Comparison of ENCODE assay signal across 8 mouse cellular contexts in genomic region chr2:122378421-122379291, GRCm38 (mm10). TPM values are rescaled to one million over a fixed set of nuclear protein-coding genes. Genes with fewer than 3 reads are reported as not detected.
DNase-seq lines count a peak whose midpoint lies in the region; ATAC-seq and TF ChIP-seq lines count a peak whose summit lies in the region.

No protein-coding gene starts in this region.

- H3K36me3 ChIP-seq in erythroblast, embryonic 14.5 days (ENCODE audit: control insufficient read depth) = no peaks in the 10 kb centered on the region
- H3K36me3 ChIP-seq in hindbrain, postnatal 0 days (ENCODE audit: insufficient read depth, low read length) = no peaks in the 10 kb centered on the region
- H3K36me3 ChIP-seq in liver, embryonic 13.5 days = no peaks in the 10 kb centered on the region
- H3K36me3 ChIP-seq in neural tube, embryonic 12.5 days = no peaks in the 10 kb centered on the region

- H3K4me3 ChIP-seq in erythroblast, embryonic 14.5 days (replicated peaks) = peak overlapping the region; percentile 83
- H3K4me3 ChIP-seq in hindbrain, postnatal 0 days (ENCODE audit: low read length) = peak overlapping the region; percentile 59
- peak overlapping the region; percentile 78 for H3K4me3 ChIP-seq in liver, embryonic 13.5 days (replicated peaks)
- H3K4me3 ChIP-seq in neural tube, embryonic 12.5 days = peak overlapping the region; percentile 9; the same call in 1 of the 2 replicates

- WGBS in hindbrain, postnatal 0 days = 20% methylated on average over 8 of the region's 8 CpGs
- WGBS in liver, embryonic 13.5 days (ENCODE audit: insufficient replicate concordance) = 16% methylated on average over 8 of the region's 8 CpGs
- 20% methylated on average over 8 of the region's 8 CpGs for WGBS in neural tube, embryonic 12.5 days

- peak overlapping the region; percentile 93 for H3K27ac ChIP-seq in hindbrain, postnatal 0 days
- no peak overlapping the region; the same call in 1 of the 2 replicates for H3K27ac ChIP-seq in liver, embryonic 13.5 days
- no peak overlapping the region for H3K27ac ChIP-seq in neural tube, embryonic 12.5 days

- DNase-seq in NIH3T3 (ENCODE audit: low read depth) = peak; percentile 86
- DNase-seq in fibroblast of lung, adult 2 months (ENCODE audit: low read depth) = peak; percentile 44
- peak; percentile 83 for DNase-seq in hindbrain, postnatal 0 days (ENCODE audit: low spot score)
- DNase-seq in liver, embryonic 13.5 days = no peak
- no peak for DNase-seq in layer of hippocampus, adult 9-10 months (ENCODE audit: low spot score)

- H3K9me3 ChIP-seq in erythroblast, embryonic 14.5 days (ENCODE audit: control insufficient read depth, low read length) = no peaks in the 10 kb centered on the region
- H3K9me3 ChIP-seq in hindbrain, postnatal 0 days (ENCODE audit: low read length) = no peaks in the 10 kb centered on the region
- no peaks in the 10 kb centered on the region for H3K9me3 ChIP-seq in liver, embryonic 13.5 days (replicated peaks)
- no peaks in the 10 kb centered on the region for H3K9me3 ChIP-seq in neural tube, embryonic 12.5 days

- TF ChIP-seq CTCF in hindbrain, postnatal 0 days (IDR thresholded peaks at IDR 0.05; ENCODE audit: low read depth) = peak; percentile 73

- ATAC-seq in erythroblast, adult 5-6 weeks (replicated peaks; ENCODE audit: low FRiP score, poor library complexity, severe bottlenecking) = no peak
- ATAC-seq in hindbrain, postnatal 0 days = no peak
- ATAC-seq in liver, embryonic 13.5 days (ENCODE audit: low read depth) = no peak
- no peak for ATAC-seq in neural tube, embryonic 12.5 days (ENCODE audit: low FRiP score, low read depth)

- peaks cover 7% of the 10 kb centered on the region; the same call in 1 of the 2 replicates for H3K27me3 ChIP-seq in erythroblast, embryonic 14.5 days (ENCODE audit: control insufficient read depth)
- no peaks in the 10 kb centered on the region for H3K27me3 ChIP-seq in hindbrain, postnatal 0 days (ENCODE audit: insufficient read depth, low read length)
- no peaks in the 10 kb centered on the region for H3K27me3 ChIP-seq in liver, embryonic 13.5 days
- no peaks in the 10 kb centered on the region for H3K27me3 ChIP-seq in neural tube, embryonic 12.5 days (replicated peaks)

- peak overlapping the region; percentile 73; the same call in 1 of the 2 replicates for H3K9ac ChIP-seq in hindbrain, postnatal 0 days (replicated peaks; ENCODE audit: low read length)
- peak overlapping the region; percentile 60 for H3K9ac ChIP-seq in liver, embryonic 13.5 days
- H3K9ac ChIP-seq in neural tube, embryonic 12.5 days = no peak overlapping the region

- H3K4me1 ChIP-seq in erythroblast, embryonic 14.5 days (ENCODE audit: control insufficient read depth) = peaks cover 33% of the 10 kb centered on the region
- peaks cover 8% of the 10 kb centered on the region for H3K4me1 ChIP-seq in hindbrain, postnatal 0 days (ENCODE audit: insufficient read depth, low read length)
- peaks cover 36% of the 10 kb centered on the region for H3K4me1 ChIP-seq in liver, embryonic 13.5 days (replicated peaks)
- no peaks in the 10 kb centered on the region for H3K4me1 ChIP-seq in neural tube, embryonic 12.5 days

- H3K4me2 ChIP-seq in hindbrain, postnatal 0 days (ENCODE audit: low read depth, low read length) = peak overlapping the region; percentile 57
- peak overlapping the region; percentile 83 for H3K4me2 ChIP-seq in liver, embryonic 13.5 days
- peak overlapping the region; percentile 53 for H3K4me2 ChIP-seq in neural tube, embryonic 12.5 days (replicated peaks)

RNA-seq across cellular contexts. Expression of gene Shf, which starts 9.7 kb away (rescaled TPM):
- 6.6 and 7.5 TPM in 2 replicates for polyA plus RNA-seq in erythroblast, embryonic 14.5 days (2012)
- 0.84 TPM in 1 of 2 replicates, not detected in the other for total RNA-seq in erythroblast, adult 5-6 weeks (2015; ENCODE audit: low replicate concordance)
- 6.3 and 13.0 TPM in 2 replicates for total RNA-seq in erythroblast, adult 5-6 weeks (2017; ENCODE audit: low replicate concordance)
- total RNA-seq in hindbrain, postnatal 0 days (2014; rRNA removed) = 131 and 134 TPM in 2 replicates
- 12.2 and 13.0 TPM in 2 replicates for polyA plus RNA-seq in hindbrain, postnatal 0 days (2015; fragmentation: Nextera tagmentation; extraction: Ambion mirVana)
- polyA plus RNA-seq in liver, embryonic 13.5 days (2015; fragmentation: Nextera tagmentation; extraction: Ambion mirVana) = 0.83 and 1.1 TPM in 2 replicates
- polyA plus RNA-seq in neural tube, embryonic 12.5 days (2016; fragmentation: Nextera tagmentation; extraction: Ambion mirVana) = 12.2 and 15.1 TPM in 2 replicates

RNA-seq across cellular contexts. Expression of gene Slc28a2, which starts 47.6 kb away (rescaled TPM):
- not detected in 2 replicates for polyA plus RNA-seq in erythroblast, embryonic 14.5 days (2012)
- total RNA-seq in erythroblast, adult 5-6 weeks (2015; ENCODE audit: low replicate concordance) = 12.3 and 16.5 TPM in 2 replicates
- 11.7 and 15.9 TPM in 2 replicates for total RNA-seq in erythroblast, adult 5-6 weeks (2017; ENCODE audit: low replicate concordance)
- total RNA-seq in hindbrain, postnatal 0 days (2014; rRNA removed) = 0.16 TPM in 1 of 2 replicates, not detected in the other
- polyA plus RNA-seq in hindbrain, postnatal 0 days (2015; fragmentation: Nextera tagmentation; extraction: Ambion mirVana) = 0.13 TPM in 1 of 2 replicates, not detected in the other
- 0.35 and 0.48 TPM in 2 replicates for polyA plus RNA-seq in liver, embryonic 13.5 days (2015; fragmentation: Nextera tagmentation; extraction: Ambion mirVana)
- polyA plus RNA-seq in neural tube, embryonic 12.5 days (2016; fragmentation: Nextera tagmentation; extraction: Ambion mirVana) = 0.28 TPM in 1 of 2 replicates, not detected in the other

Comparison
In these comparisons a context has a peak if more than half of its experiments do, and no peak if none do; other contexts are left out.
1. H3K4me3 ChIP-seq: peak in every context shown above with its lines; median percentile 83 in erythroblast, embryonic 14.5 days; 78 in liver, embryonic 13.5 days; 59 in hindbrain, postnatal 0 days; 9 in neural tube, embryonic 12.5 days.
2. DNase-seq: peak in NIH3T3 (single experiment), fibroblast of lung, adult 2 months (single experiment) and hindbrain, postnatal 0 days (single experiment); none in liver, embryonic 13.5 days (single experiment) and layer of hippocampus, adult 9-10 months (single experiment).
3. Peak in every context shown above with its lines, with median percentiles within 50 percentile points of each other: H3K4me2 ChIP-seq.